Mouse (Mus musculus): ENCODE data around the gene Brdt.
"Not testable (repeated sequence)": the region's sequence is repeated elsewhere in the genome, so short reads cannot be mapped to it uniquely, and the experiment has no call there.

Gene Brdt

GRCm38 (mm10) chr5:107340404-107340803 lies 9.4 kb downstream of the Brdt start:
- DNase-seq (ENCODE audit: low read depth, low spot score), result no peak

- no peak for DNase-seq (ENCODE audit: low read depth, low spot score)
Measured at GRCm38 (mm10) chr5:107342891-107343290, 11.9 kb downstream of the Brdt start.

- DNase-seq (ENCODE audit: low read depth, low spot score), result no peak
Measured at GRCm38 (mm10) chr5:107346214-107346613, 15.3 kb downstream of the Brdt start.

- DNase-seq (ENCODE audit: low read depth, low spot score), result no peak
Measured at GRCm38 (mm10) chr5:107352566-107352965, 21.6 kb downstream of the Brdt start.

GRCm38 (mm10) chr5:107353981-107354380 lies 23.0 kb downstream of the Brdt start:
- DNase-seq (ENCODE audit: low read depth, low spot score), result no peak

- no peak for DNase-seq (ENCODE audit: low read depth, low spot score)
Measured at GRCm38 (mm10) chr5:107355801-107356200, 24.8 kb downstream of the Brdt start.

GRCm38 (mm10) chr5:107357723-107358122 lies 26.8 kb downstream of the Brdt start:
- DNase-seq (ENCODE audit: low read depth, low spot score), result no peak

GRCm38 (mm10) chr5:107359395-107360053 lies 28.6 kb downstream of the Brdt start:
- peak; percentile 40 for DNase-seq (ENCODE audit: low read depth, low spot score)

GRCm38 (mm10) chr5:107360054-107360730 lies 29.2 kb downstream of the Brdt start:
- no peak for DNase-seq (ENCODE audit: low read depth, low spot score)

GRCm38 (mm10) chr5:107370040-107370439 lies 39.1 kb downstream of the Brdt start:
- no peak for DNase-seq (ENCODE audit: low read depth, low spot score)

- DNase-seq (ENCODE audit: low read depth, low spot score), result no peak
Measured at GRCm38 (mm10) chr5:107371335-107371734, 40.4 kb downstream of the Brdt start.

GRCm38 (mm10) chr5:107373256-107373655 lies 42.3 kb downstream of the Brdt start:
- DNase-seq (ENCODE audit: low read depth, low spot score), result no peak

- not testable (repeated sequence) for DNase-seq (ENCODE audit: low read depth, low spot score)
Measured at GRCm38 (mm10) chr5:107386448-107386847, 55.5 kb downstream of the Brdt start.

GRCm38 (mm10) chr5:107387788-107388187 lies 56.8 kb downstream of the Brdt start:
- no peak for DNase-seq (ENCODE audit: low read depth, low spot score)

- DNase-seq (ENCODE audit: low read depth, low spot score), result no peak
Measured at GRCm38 (mm10) chr5:107389373-107389772, 58.4 kb downstream of the Brdt start.

- DNase-seq (ENCODE audit: low read depth, low spot score), result no peak
Measured at GRCm38 (mm10) chr5:107394437-107394836, 63.5 kb downstream of the Brdt start.

GRCm38 (mm10) chr5:107402436-107402835 lies 71.5 kb downstream of the Brdt start, which contains the start of gene Ephx4:
Gene Ephx4 (plus strand): TSS chr5:107402736.
- DNase-seq (ENCODE audit: low read depth, low spot score), result no peak

GRCm38 (mm10) chr5:107403011-107403946 lies 72.3 kb downstream of the Brdt start:
- no peak for DNase-seq (ENCODE audit: low read depth, low spot score)

GRCm38 (mm10) chr5:107403947-107404684 lies 73.2 kb downstream of the Brdt start:
- DNase-seq (ENCODE audit: low read depth, low spot score), result no peak

GRCm38 (mm10) chr5:107405361-107405760 lies 74.4 kb downstream of the Brdt start:
- DNase-seq (ENCODE audit: low read depth, low spot score), result no peak

GRCm38 (mm10) chr5:107410305-107410704 lies 79.3 kb downstream of the Brdt start:
- no peak for DNase-seq (ENCODE audit: low read depth, low spot score)
